ENCODE assay signal across 9 mouse cellular contexts in the genomic region with DNA sequence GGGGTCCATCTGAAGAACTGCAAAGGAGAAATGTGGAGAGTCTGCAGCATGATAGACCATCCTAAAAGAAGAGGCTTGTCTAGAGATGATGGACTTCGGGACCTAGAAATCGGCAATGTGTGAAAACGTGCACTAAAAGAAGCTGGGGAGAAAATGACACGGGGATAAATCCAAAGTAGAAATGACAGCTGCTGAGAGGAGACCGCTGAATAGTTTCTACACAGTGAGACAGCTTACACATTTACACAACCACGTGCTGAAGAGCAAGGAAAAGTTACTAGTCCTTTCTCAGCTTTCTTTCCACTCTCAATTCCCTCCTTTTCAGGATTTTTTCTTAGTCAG. TPM values are rescaled to one million over a fixed set of nuclear protein-coding genes. Genes with fewer than 3 reads are reported as not detected.
DNase-seq lines count a peak whose midpoint lies in the region; ATAC-seq lines count a peak whose summit lies in the region.
"Had no signal": no experiment of that assay in that cellular context is flagged by ENCODE, and none has a peak within 500 bp of the region (broad histone marks: within the 10 kb centered on the region; RNA-seq: fewer than 3 reads in every experiment).

No protein-coding gene starts in this region.

- peak overlapping the region; percentile 64 for H3K9ac ChIP-seq in heart, embryonic 14.5 days (ENCODE audit: low read length)
- H3K9ac ChIP-seq in hindbrain, embryonic 13.5 days: no peak overlapping the region
- H3K9ac ChIP-seq in midbrain, embryonic 12.5 days (replicated peaks): no peak overlapping the region; the same call in 1 of the 2 replicates

- H3K27me3 ChIP-seq in heart, embryonic 14.5 days (ENCODE audit: control insufficient read depth, insufficient read depth, low read length): no peaks in the 10 kb centered on the region
- 0 out of 2 replicates have a peak, but pooled peaks cover 2% of the 10 kb centered on the region for H3K27me3 ChIP-seq in hindbrain, embryonic 13.5 days
- no peaks in the 10 kb centered on the region for H3K27me3 ChIP-seq in midbrain, embryonic 12.5 days

- H3K9me3 ChIP-seq in heart, embryonic 14.5 days (ENCODE audit: control insufficient read depth, low read length): no peaks in the 10 kb centered on the region
- no peaks in the 10 kb centered on the region for H3K9me3 ChIP-seq in hindbrain, embryonic 13.5 days
- no peaks in the 10 kb centered on the region for H3K9me3 ChIP-seq in midbrain, embryonic 12.5 days

- peak overlapping the region; percentile 66 to 72; a peak in 3 of 4 replicates for H3K4me3 ChIP-seq in heart, embryonic 14.5 days (ENCODE audit: control insufficient read depth in 1 of 2, insufficient read depth in 1 of 2, low read depth in 1 of 2, low read length in 2 of 2)
- H3K4me3 ChIP-seq in hindbrain, embryonic 13.5 days: peak overlapping the region; percentile 60
- H3K4me3 ChIP-seq in midbrain, embryonic 12.5 days: peak overlapping the region; percentile 65

- H3K27ac ChIP-seq in heart, embryonic 14.5 days (replicated peaks in 1 of 2; ENCODE audit: control insufficient read depth in 1 of 2, insufficient read depth in 1 of 2, low read depth in 2 of 2, low read length in 2 of 2): peak overlapping the region in 1 of 2 experiments; percentile 37; a peak in 2 of 4 replicates
- H3K27ac ChIP-seq in hindbrain, embryonic 13.5 days: no peak overlapping the region
- no peak overlapping the region for H3K27ac ChIP-seq in midbrain, embryonic 12.5 days (replicated peaks)

- 9% methylated on average over 6 of the region's 6 CpGs for WGBS in heart, embryonic 14.5 days
- 9% methylated on average over 6 of the region's 6 CpGs for WGBS in hindbrain, embryonic 13.5 days
- 10% methylated on average over 6 of the region's 6 CpGs for WGBS in midbrain, embryonic 12.5 days

- no peaks in the 10 kb centered on the region; a peak in 1 of 4 replicates for H3K4me1 ChIP-seq in heart, embryonic 14.5 days (ENCODE audit: control insufficient read depth in 2 of 2, insufficient read depth in 2 of 2, low read length in 2 of 2)
- peaks cover 16% of the 10 kb centered on the region for H3K4me1 ChIP-seq in hindbrain, embryonic 13.5 days (replicated peaks)
- H3K4me1 ChIP-seq in midbrain, embryonic 12.5 days: peaks cover 7% of the 10 kb centered on the region; the same call in 1 of the 2 replicates

- no peaks in the 10 kb centered on the region for H3K36me3 ChIP-seq in heart, embryonic 14.5 days (ENCODE audit: control insufficient read depth, insufficient read depth, low read length)
- no peaks in the 10 kb centered on the region for H3K36me3 ChIP-seq in hindbrain, embryonic 13.5 days
- H3K36me3 ChIP-seq in midbrain, embryonic 12.5 days: no peaks in the 10 kb centered on the region
- H3K36me3 ChIP-seq: G1E had no signal

- H3K4me2 ChIP-seq in heart, embryonic 14.5 days (ENCODE audit: low read length): peak overlapping the region; percentile 96
- H3K4me2 ChIP-seq in hindbrain, embryonic 13.5 days: peak overlapping the region; percentile 98
- H3K4me2 ChIP-seq in midbrain, embryonic 12.5 days (replicated peaks): peak overlapping the region; percentile 96

- ATAC-seq in heart, embryonic 14.5 days (ENCODE audit: insufficient number of reproducible peaks, insufficient read depth, low FRiP score, low read depth): no peak
- ATAC-seq in activated CD4-positive, CD25-positive, alpha-beta regulatory T cell, adult 4 months: peak; percentile 6
- ATAC-seq in hindbrain, embryonic 13.5 days (ENCODE audit: low FRiP score): no peak
- ATAC-seq in midbrain, embryonic 12.5 days (ENCODE audit: low FRiP score, low read depth): no peak
- no peak for ATAC-seq in granulocyte monocyte progenitor cell, adult 5-6 weeks (replicated peaks; ENCODE audit: poor library complexity, severe bottlenecking)
- no peak for ATAC-seq in monocyte, adult 5-6 weeks (replicated peaks; ENCODE audit: insufficient number of reproducible peaks, low FRiP score, low TSS enrichment, poor library complexity, severe bottlenecking)
- ATAC-seq in CD4-positive, CD25-positive, alpha-beta regulatory T cell, adult 4 months: no peak

- DNase-seq in heart, adult 9 months (ENCODE audit: low spot score in 2 of 2): no peak

RNA-seq across cellular contexts. Expression of a gene that starts 1.3 kb away (rescaled TPM):
- polyA plus RNA-seq in heart, embryonic 14.5 days (2014; fragmentation: Nextera tagmentation; extraction: Ambion mirVana): 40.5 and 43.2 TPM in 2 replicates
- under 1 TPM; 0.19 to 0.33 TPM for polyA plus RNA-seq in activated CD4-positive, CD25-positive, alpha-beta regulatory T cell, adult 4 months (2017; shearing (Covaris generic))
- 20.3 and 28.8 TPM in 2 replicates for polyA plus RNA-seq in hindbrain, embryonic 13.5 days (2015; fragmentation: Nextera tagmentation; extraction: Ambion mirVana)
- polyA plus RNA-seq in midbrain, embryonic 12.5 days (2016; fragmentation: Nextera tagmentation; extraction: Ambion mirVana): 13.5 and 16.0 TPM in 2 replicates
- not detected in 2 replicates for total RNA-seq in granulocyte monocyte progenitor cell, adult 5-6 weeks (2014; fragmentation: Nextera tagmentation)
- 0.30 TPM in 1 of 2 replicates, not detected in the other for total RNA-seq in granulocyte monocyte progenitor cell, adult 5-6 weeks (2017)
- 0.21 TPM in 1 of 3 replicates, not detected in the others for total RNA-seq in monocyte, adult 5-6 weeks (2017)
- under 1 TPM; 0.58 to 0.61 TPM for polyA plus RNA-seq in CD4-positive, CD25-positive, alpha-beta regulatory T cell, adult 4 months (2017; shearing (Covaris generic))
- polyA plus RNA-seq: G1E had no signal
